Mouse (Mus musculus): ENCODE measurements around the gene Zfp981.
"Not testable (repeated sequence)": the region's sequence is repeated elsewhere in the genome, so short reads cannot be mapped to it uniquely, and the experiment has no call there.

Gene Zfp981

GRCm38 (mm10) chr4:146501727-146502126 lies at the start of gene Zfp981:
Zfp981 (plus strand) TSS chr4:146502027.
- DNase-seq (ENCODE audit: low spot score in 2 of 2), result not testable (repeated sequence)

- DNase-seq (ENCODE audit: low spot score in 2 of 2), result not testable (repeated sequence)
These were observed 49.3 kb upstream of the Zfp981 start for GRCm38 (mm10) chr4:146452576-146452975.

- DNase-seq (ENCODE audit: low spot score in 2 of 2), result not testable (repeated sequence)
These were observed 47.7 kb upstream of the Zfp981 start for GRCm38 (mm10) chr4:146454170-146454569.

- no peak for DNase-seq (ENCODE audit: low spot score in 2 of 2)
These were observed 46.9 kb upstream of the Zfp981 start for GRCm38 (mm10) chr4:146454896-146455295.

GRCm38 (mm10) chr4:146455321-146455721 lies 46.5 kb upstream of the Zfp981 start:
- DNase-seq (ENCODE audit: low spot score in 2 of 2), result no peak

- DNase-seq (ENCODE audit: low spot score in 2 of 2), result no peak
These were observed 45.6 kb upstream of the Zfp981 start for GRCm38 (mm10) chr4:146456061-146456726.

- no peak for DNase-seq (ENCODE audit: low spot score in 2 of 2)
These were observed 44.7 kb upstream of the Zfp981 start for GRCm38 (mm10) chr4:146457126-146457525.

- DNase-seq (ENCODE audit: low spot score in 2 of 2), result no peak
These were observed 44.1 kb upstream of the Zfp981 start for GRCm38 (mm10) chr4:146457720-146458119.

GRCm38 (mm10) chr4:146459822-146460221 lies 42.0 kb upstream of the Zfp981 start:
- DNase-seq (ENCODE audit: low spot score in 2 of 2), result not testable (repeated sequence)

GRCm38 (mm10) chr4:146460685-146461084 lies 41.1 kb upstream of the Zfp981 start:
- DNase-seq (ENCODE audit: low spot score in 2 of 2), result not testable (repeated sequence)

- not testable (repeated sequence) for DNase-seq (ENCODE audit: low spot score in 2 of 2)
These were observed 38.0 kb upstream of the Zfp981 start for GRCm38 (mm10) chr4:146463649-146464351.

- not testable (repeated sequence) for DNase-seq (ENCODE audit: low spot score in 2 of 2)
These were observed 31.8 kb upstream of the Zfp981 start for GRCm38 (mm10) chr4:146469984-146470383.

- not testable (repeated sequence) for DNase-seq (ENCODE audit: low spot score in 2 of 2)
These were observed 27.6 kb upstream of the Zfp981 start for GRCm38 (mm10) chr4:146474181-146474580.

GRCm38 (mm10) chr4:146474716-146475676 lies 26.8 kb upstream of the Zfp981 start:
- not testable (repeated sequence) for DNase-seq (ENCODE audit: low spot score in 2 of 2)

GRCm38 (mm10) chr4:146476260-146476659 lies 25.6 kb upstream of the Zfp981 start:
- DNase-seq (ENCODE audit: low spot score in 2 of 2), result not testable (repeated sequence)

GRCm38 (mm10) chr4:146476959-146477358 lies 24.9 kb upstream of the Zfp981 start:
- not testable (repeated sequence) for DNase-seq (ENCODE audit: low spot score in 2 of 2)

- DNase-seq (ENCODE audit: low spot score in 2 of 2), result not testable (repeated sequence)
These were observed 21.3 kb upstream of the Zfp981 start for GRCm38 (mm10) chr4:146480376-146481096.

- not testable (repeated sequence) for DNase-seq (ENCODE audit: low spot score in 2 of 2)
These were observed 19.3 kb upstream of the Zfp981 start for GRCm38 (mm10) chr4:146482546-146482945.

- DNase-seq (ENCODE audit: low spot score in 2 of 2), result not testable (repeated sequence)
These were observed 18.1 kb upstream of the Zfp981 start for GRCm38 (mm10) chr4:146483571-146484280.

GRCm38 (mm10) chr4:146484676-146485075 lies 17.2 kb upstream of the Zfp981 start:
- DNase-seq (ENCODE audit: low spot score in 2 of 2), result not testable (repeated sequence)
